Mouse (Mus musculus): ENCODE results near the gene Usf1.
A peak's percentile ranks its signal among the peaks of the same experiment; 100 is the strongest.

The Usf1 gene

GRCm38 (mm10) chr1:171418660-171419059 is 7.5 kb downstream of the Usf1 start, which contains the start of gene Tstd1:
TSS of gene Tstd1 (plus strand) at chr1:171418872.
- DNase-seq (ENCODE audit: low spot score) = no peak

- DNase-seq (ENCODE audit: low spot score) = no peak
Measured at GRCm38 (mm10) chr1:171419291-171419882, 8.3 kb downstream of the Usf1 start.

GRCm38 (mm10) chr1:171419905-171420304 is 8.8 kb downstream of the Usf1 start:
- no peak for DNase-seq (ENCODE audit: low spot score)

GRCm38 (mm10) chr1:171422504-171423095 is 11.5 kb downstream of the Usf1 start:
- no peak for DNase-seq (ENCODE audit: low spot score)

GRCm38 (mm10) chr1:171424638-171425037 is 13.5 kb downstream of the Usf1 start:
- no peak for DNase-seq (ENCODE audit: low spot score)

- no peak for DNase-seq (ENCODE audit: low spot score)
Measured at GRCm38 (mm10) chr1:171425126-171425525, 14.0 kb downstream of the Usf1 start.

GRCm38 (mm10) chr1:171432158-171432557 is 21.0 kb downstream of the Usf1 start:
- no peak for DNase-seq (ENCODE audit: low spot score)

GRCm38 (mm10) chr1:171435288-171435814 is 24.2 kb downstream of the Usf1 start:
- DNase-seq (ENCODE audit: low spot score) = no peak

GRCm38 (mm10) chr1:171435974-171436373 is 24.9 kb downstream of the Usf1 start:
- DNase-seq (ENCODE audit: low spot score) = no peak

- peak; percentile 65 for DNase-seq (ENCODE audit: low spot score)
Measured at GRCm38 (mm10) chr1:171437264-171438013, 26.3 kb downstream of the Usf1 start, which contains the start of gene F11r. TSS of gene F11r (plus strand) at chr1:171437535.

GRCm38 (mm10) chr1:171438014-171438670 is 27.0 kb downstream of the Usf1 start:
- DNase-seq (ENCODE audit: low spot score) = no peak

GRCm38 (mm10) chr1:171439072-171439471 is 28.0 kb downstream of the Usf1 start:
- no peak for DNase-seq (ENCODE audit: low spot score)

GRCm38 (mm10) chr1:171440025-171440725 is 29.1 kb downstream of the Usf1 start:
- no peak for DNase-seq (ENCODE audit: low spot score)

GRCm38 (mm10) chr1:171441466-171442412 is 30.6 kb downstream of the Usf1 start:
- no peak for DNase-seq (ENCODE audit: low spot score)

GRCm38 (mm10) chr1:171442413-171442760 is 31.3 kb downstream of the Usf1 start:
- DNase-seq (ENCODE audit: low spot score) = no peak

GRCm38 (mm10) chr1:171445050-171445449 is 33.9 kb downstream of the Usf1 start:
- DNase-seq (ENCODE audit: low spot score) = no peak

GRCm38 (mm10) chr1:171446854-171447253 is 35.7 kb downstream of the Usf1 start:
- DNase-seq (ENCODE audit: low spot score) = no peak

GRCm38 (mm10) chr1:171447692-171448091 is 36.6 kb downstream of the Usf1 start:
- DNase-seq (ENCODE audit: low spot score) = no peak

GRCm38 (mm10) chr1:171450062-171450461 is 38.9 kb downstream of the Usf1 start:
- peak; percentile 46 for DNase-seq (ENCODE audit: low spot score)

- no peak for DNase-seq (ENCODE audit: low spot score)
Measured at GRCm38 (mm10) chr1:171451001-171451400, 39.9 kb downstream of the Usf1 start.

- DNase-seq (ENCODE audit: low spot score) = no peak
Measured at GRCm38 (mm10) chr1:171452522-171452921, 41.4 kb downstream of the Usf1 start.

Measured in retina, embryonic 14.5 days (tissue).